16 mouse cellular contexts compared by ENCODE assay signal in the genomic region with DNA sequence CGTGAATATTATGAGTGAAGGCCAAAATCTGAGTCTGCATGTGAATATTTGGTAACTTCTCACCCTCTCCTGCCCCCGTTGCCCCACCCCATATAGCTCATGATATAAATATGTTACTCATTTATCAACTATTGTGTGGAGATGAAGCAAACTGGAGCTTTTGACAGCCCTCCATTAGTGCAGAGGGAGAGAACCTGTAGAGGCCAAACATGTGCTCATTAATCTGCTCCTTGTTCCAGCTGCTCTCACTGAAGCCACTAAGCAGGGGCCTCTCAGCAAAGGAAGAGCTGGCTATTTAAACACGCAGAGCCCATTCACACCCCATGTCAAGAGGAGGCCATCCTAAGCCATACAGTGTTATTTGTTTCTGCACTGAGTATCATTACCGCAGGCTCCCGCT.
"Had no signal": no experiment of that assay in that cellular context is flagged by ENCODE, and none has a peak within 500 bp of the region (broad histone marks: within the 10 kb centered on the region; RNA-seq: fewer than 3 reads in every experiment).

No protein-coding gene starts in this region.

- H3K9me3 ChIP-seq: kidney, embryonic 15.5 days; limb, embryonic 13.5 days; midbrain, embryonic 10.5 days; neural tube, embryonic 15.5 days had no signal

- H3K27me3 ChIP-seq: limb, embryonic 13.5 days; neural tube, embryonic 15.5 days had no signal

- H3K4me3 ChIP-seq: kidney, embryonic 15.5 days; limb, embryonic 13.5 days; midbrain, embryonic 10.5 days; myocyte; neural tube, embryonic 15.5 days had no signal

- DNase-seq: kidney, adult 2 months; kidney, postnatal 14 days; left cerebral cortex, postnatal 4 days; lung, adult 18-20 months; lung, postnatal 10 days; lung, postnatal 4 days; right cerebral cortex, postnatal 4 days; spleen, adult 18-20 months; thymus, adult 18-20 months; thymus, postnatal 14 days had no signal

- H3K27ac ChIP-seq: kidney, embryonic 15.5 days; limb, embryonic 13.5 days; liver, embryonic 14.5 days; midbrain, embryonic 10.5 days; neural tube, embryonic 15.5 days had no signal

- H3K4me2 ChIP-seq: kidney, embryonic 15.5 days; limb, embryonic 13.5 days; neural tube, embryonic 15.5 days had no signal

- H3K4me1 ChIP-seq: kidney, embryonic 15.5 days; limb, embryonic 13.5 days; midbrain, embryonic 10.5 days; neural tube, embryonic 15.5 days had no signal

- H3K36me3 ChIP-seq: kidney, embryonic 15.5 days; limb, embryonic 13.5 days; midbrain, embryonic 10.5 days; neural tube, embryonic 15.5 days had no signal

- H3K9ac ChIP-seq: kidney, embryonic 15.5 days; limb, embryonic 13.5 days; liver, embryonic 14.5 days; neural tube, embryonic 15.5 days had no signal
